Mouse (Mus musculus) gastrocnemius, postnatal 10 days (tissue): ENCODE results near the gene Igfbp4. TPM values are rescaled to one million over a fixed set of nuclear protein-coding genes. Genes with fewer than 3 reads are reported as not detected.
A peak's percentile ranks its signal among the peaks of the same experiment; 100 is the strongest.

Experiments
- DNase-seq: peaks from one replicate; pipeline ENCODE4 v3.0.0; 2021; ENCODE audit warnings: mixed read lengths
- long read RNA-seq, 2 experiments: library from polyadenylated mRNA; stranded (forward); transcript quantifications; one replicate each; pipeline ENCODE4 v2.0.0; 2021
- total RNA-seq, 2 experiments: library from RNA; stranded (reverse); gene quantifications; 2 replicates each; pipeline ENCODE4 v1.2.3; 2021

Igfbp4 gene
- total RNA-seq: 100 to 1,000 TPM; 172 to 198 TPM
- long read RNA-seq, experiment 1, transcript Igfbp4-201 (4 exons, 3,831 nt): major isoform, 187 of 224 reads
- long read RNA-seq, experiment 1, partial matches to known transcripts: 36 of 224 reads
- long read RNA-seq, experiment 1, other reads (novel, unspliced or antisense): 1 of 224 reads
- long read RNA-seq, experiment 2, transcript Igfbp4-201 (4 exons, 3,831 nt): major isoform, 178 of 200 reads
- long read RNA-seq, experiment 2, partial matches to known transcripts: 22 of 200 reads
- long read RNA-seq, experiment 2, other reads (novel, unspliced or antisense): 0 of 200 reads

GRCm38 (mm10) chr11:99041051-99041729 is at the start of gene Igfbp4:
Gene Igfbp4, plus strand, starts transcription at chr11:99041244.
- DNase-seq: peak; percentile 79

- DNase-seq: no peak
These were observed 45.1 kb upstream of the Igfbp4 start for GRCm38 (mm10) chr11:98995987-98996386.

- DNase-seq: no peak
These were observed 43.4 kb upstream of the Igfbp4 start for GRCm38 (mm10) chr11:98997659-98998058.

- no peak for DNase-seq
These were observed 42.3 kb upstream of the Igfbp4 start for GRCm38 (mm10) chr11:98998776-98999175.

- DNase-seq: no peak
These were observed 41.8 kb upstream of the Igfbp4 start for GRCm38 (mm10) chr11:98999243-98999642.

- DNase-seq: no peak
These were observed 34.3 kb upstream of the Igfbp4 start for GRCm38 (mm10) chr11:99006788-99007187.

GRCm38 (mm10) chr11:99010124-99010523 is 30.9 kb upstream of the Igfbp4 start:
- no peak for DNase-seq

- no peak for DNase-seq
These were observed 30.3 kb upstream of the Igfbp4 start for GRCm38 (mm10) chr11:99010706-99011105.

- no peak for DNase-seq
These were observed 27.2 kb upstream of the Igfbp4 start for GRCm38 (mm10) chr11:99013856-99014255.

GRCm38 (mm10) chr11:99019844-99020243 is 21.2 kb upstream of the Igfbp4 start:
- no peak for DNase-seq

GRCm38 (mm10) chr11:99022384-99022933 is 18.6 kb upstream of the Igfbp4 start:
- DNase-seq: no peak

- no peak for DNase-seq
These were observed 17.9 kb upstream of the Igfbp4 start for GRCm38 (mm10) chr11:99023094-99023493.

- peak; percentile 70 for DNase-seq
These were observed 17.3 kb upstream of the Igfbp4 start, which contains the start of gene Top2a for GRCm38 (mm10) chr11:99023500-99024467. Gene Top2a, minus strand, starts transcription at chr11:99024189.

GRCm38 (mm10) chr11:99024468-99025134 is 16.4 kb upstream of the Igfbp4 start:
- no peak for DNase-seq

- no peak for DNase-seq
These were observed 15.2 kb upstream of the Igfbp4 start for GRCm38 (mm10) chr11:99025878-99026277.

GRCm38 (mm10) chr11:99026899-99027440 is 14.1 kb upstream of the Igfbp4 start:
- DNase-seq: no peak

- no peak for DNase-seq
These were observed 5.7 kb upstream of the Igfbp4 start for GRCm38 (mm10) chr11:99035350-99035749.

- no peak for DNase-seq
These were observed 4.8 kb upstream of the Igfbp4 start for GRCm38 (mm10) chr11:99036254-99036653.

- peak; percentile 72 for DNase-seq
These were observed 1.3 kb upstream of the Igfbp4 start for GRCm38 (mm10) chr11:99039782-99040181.

- no peak for DNase-seq
These were observed 584 bp upstream of the Igfbp4 start for GRCm38 (mm10) chr11:99040346-99040974.
